Mouse (Mus musculus): Measurements from ENCODE around the gene Gm21818.
"Not testable (repeated sequence)": the region's sequence is repeated elsewhere in the genome, so short reads cannot be mapped to it uniquely, and the experiment has no call there.

Gene Gm21818

GRCm38 (mm10) chr13:120172133-120172532 lies at the start of gene Gm21818:
TSS of gene Gm21818 (plus strand) at chr13:120172433.
- not testable (repeated sequence) for DNase-seq (ENCODE audit: low read depth)

- not testable (repeated sequence) for DNase-seq (ENCODE audit: low read depth)
Measured at GRCm38 (mm10) chr13:120139946-120140345, 32.3 kb upstream of the Gm21818 start, which contains the start of gene Gm20767. TSS of gene Gm20767 (plus strand) at chr13:120140246.

GRCm38 (mm10) chr13:120142348-120142747 lies 29.9 kb upstream of the Gm21818 start:
- not testable (repeated sequence) for DNase-seq (ENCODE audit: low read depth)

- not testable (repeated sequence) for DNase-seq (ENCODE audit: low read depth)
Measured at GRCm38 (mm10) chr13:120149660-120150407, 22.4 kb upstream of the Gm21818 start.

GRCm38 (mm10) chr13:120150589-120150988 lies 21.6 kb upstream of the Gm21818 start:
- not testable (repeated sequence) for DNase-seq (ENCODE audit: low read depth)

- not testable (repeated sequence) for DNase-seq (ENCODE audit: low read depth)
Measured at GRCm38 (mm10) chr13:120168301-120168700, 3.9 kb upstream of the Gm21818 start.

GRCm38 (mm10) chr13:120196189-120196821 lies 24.1 kb downstream of the Gm21818 start:
- not testable (repeated sequence) for DNase-seq (ENCODE audit: low read depth)

- DNase-seq (ENCODE audit: low read depth): not testable (repeated sequence)
Measured at GRCm38 (mm10) chr13:120215847-120216246, 43.6 kb downstream of the Gm21818 start, which contains the start of gene Gm21762. TSS of gene Gm21762 (minus strand) at chr13:120215947.

- not testable (repeated sequence) for DNase-seq (ENCODE audit: low read depth)
Measured at GRCm38 (mm10) chr13:120220922-120221321, 48.7 kb downstream of the Gm21818 start.

GRCm38 (mm10) chr13:120223012-120223659 lies 50.9 kb downstream of the Gm21818 start:
- DNase-seq (ENCODE audit: low read depth): not testable (repeated sequence)
